Mouse (Mus musculus): ENCODE data around the gene Klhl21.

DNA sequence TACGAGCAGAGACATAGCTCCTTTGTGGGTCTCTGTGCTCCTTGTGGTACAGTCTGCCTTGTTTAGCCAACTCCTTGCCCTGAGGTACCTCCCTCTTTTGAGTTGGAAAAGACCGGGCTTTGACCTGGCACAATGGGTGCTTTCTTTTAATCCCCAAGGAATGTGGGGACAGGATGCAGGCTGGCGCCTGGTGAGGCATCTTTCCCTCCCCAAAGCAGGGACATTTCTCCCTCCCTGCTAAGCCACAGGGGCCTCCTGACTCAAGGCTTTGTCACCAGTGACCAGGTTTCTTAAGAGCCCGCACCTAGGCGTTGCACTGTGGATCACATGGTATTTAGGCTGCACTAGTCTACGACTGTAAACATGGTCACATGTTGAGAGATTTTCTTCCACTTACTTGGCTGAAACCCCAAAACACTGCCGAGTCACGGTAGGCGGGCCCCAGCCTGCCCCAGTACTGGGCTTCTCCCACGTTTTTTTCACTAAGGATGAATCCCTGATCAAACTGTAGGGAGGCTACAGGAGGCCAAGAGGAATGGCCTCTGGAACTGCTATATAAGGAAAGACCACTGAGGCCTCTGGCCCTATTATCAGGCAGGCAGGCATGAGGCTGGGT is 1.6 kb downstream of the Klhl21 start:
- no peak for TF ChIP-seq CTCF (IDR thresholded peaks at IDR 0.05; ENCODE audit: control insufficient read depth, insufficient read depth, insufficient replicate concordance, low read depth, low read length)
- no peak for TF ChIP-seq POLR2A (IDR thresholded peaks at IDR 0.05; ENCODE audit: control insufficient read depth, low read depth, low read length)

Data from testis, adult 2 months (tissue).